Mouse (Mus musculus): ENCODE results near the gene Chrna3.
A peak's percentile ranks its signal among the peaks of the same experiment; 100 is the strongest.

The Chrna3 gene

DNA sequence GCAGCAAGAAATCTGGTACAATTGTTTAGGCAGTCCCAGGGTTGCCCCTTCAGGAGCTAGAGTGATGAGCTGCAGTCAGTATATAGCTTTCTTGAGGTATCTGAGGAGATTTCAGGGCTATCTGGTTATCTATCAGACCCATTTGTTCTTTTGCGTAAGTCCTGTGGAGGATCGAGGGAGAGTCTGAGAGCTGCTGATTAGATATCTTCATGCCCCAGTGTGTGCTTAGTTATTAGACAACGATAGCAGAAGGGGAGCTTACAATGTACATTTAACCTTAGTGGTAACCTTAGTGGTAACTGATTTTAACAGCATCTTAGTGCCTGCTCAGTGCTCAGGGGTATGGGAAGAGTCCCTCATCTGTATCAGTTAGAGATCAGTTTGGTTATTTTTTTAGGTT is 30.7 kb downstream of the Chrna3 start:
- no peak for DNase-seq

DNA sequence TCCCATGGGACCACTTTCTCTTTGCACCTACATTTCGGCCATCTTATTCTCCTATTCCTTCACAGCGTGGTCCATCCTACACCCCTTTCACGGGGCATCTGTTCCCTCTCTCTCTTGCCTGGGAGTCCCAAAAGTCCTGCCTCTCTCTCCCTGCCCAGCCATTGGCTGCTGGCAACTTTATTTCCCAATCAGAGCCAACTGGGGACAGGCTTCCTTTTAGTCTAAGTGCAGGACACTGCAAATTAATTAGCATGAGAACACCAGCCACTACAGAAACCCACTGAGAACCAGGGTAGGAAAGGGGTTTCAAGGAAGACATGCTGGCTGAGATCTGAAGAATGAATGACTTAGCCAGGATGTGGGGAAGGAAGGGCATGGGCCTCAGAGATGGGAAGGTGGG is 32.0 kb downstream of the Chrna3 start:
- DNase-seq: no peak

DNA sequence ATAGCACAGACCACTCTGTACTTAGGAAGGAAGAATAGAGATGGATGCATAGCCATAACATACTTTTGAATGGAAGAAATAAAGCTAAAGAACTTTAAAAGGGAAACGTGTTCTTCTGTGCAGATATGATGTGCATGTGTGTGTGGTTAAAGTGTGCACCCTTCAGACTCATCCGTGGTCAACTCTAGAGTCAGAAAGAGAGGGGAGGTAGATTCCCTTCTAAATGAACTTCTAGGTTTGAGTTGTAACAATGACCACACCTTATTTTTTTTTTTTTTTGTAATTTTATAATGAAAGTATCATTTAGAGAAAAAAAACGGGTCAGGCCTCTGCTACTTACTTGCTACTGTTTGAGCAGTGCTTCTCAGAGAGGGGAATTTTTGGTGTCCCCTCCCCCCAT is 36.0 kb downstream of the Chrna3 start:
- no peak for DNase-seq

DNA sequence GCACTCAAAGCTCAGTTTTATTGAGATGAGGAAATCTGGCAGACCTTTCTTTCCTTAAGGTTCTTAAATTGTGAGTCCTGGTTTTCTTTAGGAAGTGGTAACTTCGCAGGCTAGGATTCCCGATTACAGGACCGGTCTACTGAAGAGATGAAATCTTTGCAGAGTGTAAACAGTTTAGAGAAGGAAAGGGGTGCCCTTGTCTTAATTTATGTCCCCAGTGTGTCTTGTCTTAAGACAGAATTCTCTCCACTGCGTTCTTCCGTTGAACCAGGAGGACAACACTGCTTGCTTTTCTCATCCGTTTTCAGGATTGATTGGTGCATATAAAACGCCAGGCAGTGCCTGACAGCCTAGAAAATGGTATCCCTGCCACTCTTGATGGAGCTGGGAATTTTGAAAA is 44.0 kb downstream of the Chrna3 start:
- peak; percentile 15 for DNase-seq

DNA sequence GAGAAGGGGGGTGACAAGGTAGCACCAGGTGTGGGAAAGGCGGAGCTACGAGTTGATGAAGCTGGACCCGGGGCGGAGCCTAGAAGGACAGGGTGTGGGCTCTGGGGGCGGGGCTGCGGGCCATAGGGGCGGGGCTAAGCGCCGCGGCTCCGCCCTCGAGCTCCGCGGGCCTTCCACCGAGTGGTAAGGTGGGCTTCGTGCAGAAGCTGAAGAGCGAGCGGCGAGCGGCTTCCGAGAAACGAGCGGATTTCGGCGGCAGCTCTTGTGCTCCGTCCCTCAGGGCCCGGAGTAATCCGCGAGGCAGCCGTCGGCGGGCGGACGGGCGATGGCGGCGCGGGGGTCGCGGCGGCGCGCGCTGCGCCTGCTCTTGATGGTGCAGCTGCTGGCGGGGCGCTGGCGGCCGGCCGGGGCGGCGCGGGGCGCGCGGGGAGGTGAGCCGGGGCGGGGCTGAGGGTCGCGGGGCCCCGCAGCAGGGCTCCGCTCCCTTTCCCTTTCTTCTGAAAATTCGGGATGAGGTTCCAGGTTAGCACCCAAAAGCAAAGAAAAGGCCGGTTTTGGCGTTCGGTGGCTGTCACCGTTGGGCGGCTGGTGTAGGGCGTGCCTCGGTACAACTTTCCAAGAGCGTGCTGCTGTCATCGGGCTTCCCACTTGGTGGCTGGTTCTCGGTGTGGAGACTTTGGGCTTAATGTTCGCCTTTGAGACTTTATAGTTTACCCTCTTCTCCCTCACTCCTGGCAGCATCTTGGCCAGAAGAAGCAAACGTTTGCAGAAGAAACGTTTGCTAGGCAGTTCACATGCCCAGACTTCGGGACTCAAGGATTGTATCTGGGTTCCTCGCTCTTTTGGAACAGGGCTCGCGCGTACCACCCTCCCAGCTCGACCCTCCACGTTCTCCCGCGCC is 44.8 kb downstream of the Chrna3 start:
- DNase-seq: peak; percentile 82

DNA sequence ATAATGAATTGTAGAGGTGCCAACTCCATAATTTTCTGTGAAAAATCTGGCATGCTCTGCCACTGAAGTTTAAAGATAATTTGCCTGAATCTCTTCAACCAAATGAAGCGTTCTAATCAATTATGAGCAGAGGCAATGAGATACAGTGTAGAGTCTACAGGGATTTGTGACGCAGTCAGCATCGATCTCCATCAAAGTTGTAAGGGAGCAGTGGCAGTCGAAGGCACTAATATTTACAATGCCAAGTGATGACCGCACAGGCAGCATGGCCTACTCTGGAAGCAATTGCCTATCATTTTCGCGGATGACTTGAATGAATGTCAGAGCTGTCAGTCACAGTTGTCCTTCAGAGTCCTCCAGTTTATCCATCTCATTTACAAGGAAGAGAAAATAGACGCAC is 45.7 kb downstream of the Chrna3 start, which contains the start of gene Chrna5:
Chrna5 (plus strand) TSS at position 207 of the 400 bp plus-strand sequence.
- no peak for DNase-seq

DNA sequence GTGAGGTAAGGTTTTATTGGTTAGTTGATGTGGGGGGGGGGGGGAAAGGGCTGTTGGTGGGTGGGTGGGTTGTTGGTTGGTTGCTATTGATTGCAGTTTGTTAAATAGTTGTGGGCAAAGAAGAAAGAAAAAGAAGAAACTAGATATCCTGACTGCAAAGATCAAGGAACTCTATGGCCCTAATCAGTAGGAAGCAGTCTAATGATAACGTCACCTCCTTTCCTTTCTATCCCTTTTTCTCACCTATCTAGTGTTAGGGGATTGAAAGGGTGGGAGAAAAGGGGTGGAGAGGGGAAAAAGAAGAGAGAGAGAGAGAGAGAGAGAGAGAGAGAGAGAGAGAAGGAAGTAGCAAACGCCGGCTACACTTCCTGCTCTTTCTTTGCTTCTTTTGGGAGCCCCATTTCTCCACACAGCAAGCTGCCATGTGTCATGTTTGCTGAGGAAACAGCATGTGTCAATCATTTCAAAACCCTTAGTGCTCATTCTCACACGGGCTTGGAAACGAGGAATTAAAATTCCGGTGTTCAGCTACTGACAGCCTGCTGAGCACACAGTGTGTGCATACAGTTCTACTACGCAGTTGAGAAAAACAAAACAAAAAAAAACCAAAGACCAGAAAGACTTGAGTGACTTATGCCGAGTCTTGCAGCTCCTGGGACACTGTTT is 56.3 kb downstream of the Chrna3 start:
- DNase-seq: no peak

DNA sequence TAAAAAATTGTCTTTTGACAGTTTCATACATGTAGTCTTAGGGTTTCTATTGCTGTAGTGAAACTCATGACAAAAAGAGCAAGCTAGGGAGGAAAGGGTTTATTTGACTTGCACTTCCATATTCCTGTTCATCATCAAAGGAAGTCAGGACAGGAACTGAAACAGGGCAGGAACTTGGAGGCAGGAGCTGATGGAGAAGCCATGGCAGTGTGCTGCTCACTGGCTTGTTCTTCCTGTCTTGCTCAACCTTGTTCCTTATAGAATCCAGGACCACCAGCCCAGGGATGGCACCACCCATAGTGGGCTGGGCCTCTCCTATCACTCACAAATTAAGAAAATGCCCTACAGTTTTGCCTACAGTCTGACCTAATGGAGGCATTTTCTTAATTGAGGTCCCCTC is 62.7 kb downstream of the Chrna3 start:
- no peak for DNase-seq

DNA sequence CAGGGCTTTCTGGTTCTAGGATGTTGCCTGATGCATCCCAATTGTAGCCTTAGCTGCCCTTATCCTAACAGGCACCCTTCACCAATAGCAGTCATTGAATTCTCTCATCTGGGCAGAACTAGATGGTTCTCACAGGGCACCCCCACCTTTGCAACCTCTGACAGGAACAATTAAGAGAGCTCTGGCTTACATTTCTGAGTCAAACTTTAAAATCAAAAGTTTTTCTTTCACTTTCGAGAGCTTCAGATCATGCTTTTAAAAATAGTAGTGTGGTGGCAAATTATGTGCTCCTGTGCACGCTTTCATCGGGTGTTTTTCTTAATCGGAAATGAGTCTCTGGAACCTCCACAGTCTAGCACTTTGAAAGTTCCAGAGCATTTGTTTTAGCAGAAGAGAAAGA is 65.3 kb downstream of the Chrna3 start:
- no peak for DNase-seq
